Mouse (Mus musculus) myocyte (in vitro differentiated cells): Measurements from ENCODE around the gene Bcl2.

Source experiments
- CEBPB ChIP-seq: IDR thresholded peaks from 2 replicates; pipeline ENCODE4 v1.6.1; 2011; ENCODE audit warnings: mild to moderate bottlenecking, moderate library complexity; ENCODE audit not compliant: poor library complexity, insufficient read depth, severe bottlenecking
- E2F4 ChIP-seq: IDR thresholded peaks from one replicate; pipeline ENCODE4 v1.6.1; 2011; ENCODE audit warnings: mild to moderate bottlenecking, control low read depth, moderate library complexity; ENCODE audit not compliant: insufficient read depth
- MAX ChIP-seq: IDR thresholded peaks from one replicate; pipeline ENCODE4 v1.6.1; 2011; ENCODE audit warnings: low read depth, mild to moderate bottlenecking, control low read depth
- MYOD1 ChIP-seq, 3 experiments: IDR thresholded peaks; one replicate each; pipeline ENCODE4 v1.6.1; 2011; ENCODE audit warnings: control low read depth in 2 of 3, low read depth in 2 of 3, mild to moderate bottlenecking in 2 of 3, moderate library complexity in 1 of 3; ENCODE audit not compliant: insufficient read length in 2 of 3, control insufficient read depth in 1 of 3
- MYOG ChIP-seq, 3 experiments: IDR thresholded peaks; one replicate each; pipeline ENCODE4 v1.6.1; 2011; ENCODE audit warnings: control low read depth in 2 of 3, low read depth in 2 of 3, mild to moderate bottlenecking in 2 of 3; ENCODE audit not compliant: insufficient read length in 2 of 3, control insufficient read depth in 1 of 3, insufficient read depth in 1 of 3
- POLR2A ChIP-seq: IDR thresholded peaks from one replicate; pipeline ENCODE4 v1.6.1; 2011; ENCODE audit warnings: low read depth, mild to moderate bottlenecking, control low read depth, moderate library complexity; ENCODE audit not compliant: insufficient read length
- POLR2AphosphoS2 ChIP-seq: IDR thresholded peaks from one replicate; pipeline ENCODE4 v1.6.1; 2011; ENCODE audit warnings: low read depth, control low read depth; ENCODE audit not compliant: insufficient read length
- TCF12 ChIP-seq: IDR thresholded peaks from one replicate; pipeline ENCODE4 v1.6.1; 2011; ENCODE audit warnings: mild to moderate bottlenecking, control low read depth; ENCODE audit not compliant: poor library complexity, insufficient read depth, severe bottlenecking
- USF1 ChIP-seq: IDR thresholded peaks from one replicate; pipeline ENCODE4 v1.6.1; 2011; ENCODE audit warnings: low read depth, mild to moderate bottlenecking, control low read depth, moderate library complexity

GRCm38 (mm10) chr1:106700520-106701114 lies 13.5 kb downstream of the Bcl2 start:
- TF ChIP-seq POLR2A: no peak
- TF ChIP-seq MYOD1 (IDR thresholded peaks at IDR 0.05; ENCODE audit: control insufficient read depth in 1 of 3, insufficient read length in 2 of 3, low read depth in 2 of 3): no peak
- no peak for TF ChIP-seq MAX
- TF ChIP-seq MYOG (IDR thresholded peaks at IDR 0.05; ENCODE audit: control insufficient read depth in 1 of 3, insufficient read depth in 1 of 3, insufficient read length in 2 of 3, low read depth in 2 of 3): no peak
- TF ChIP-seq E2F4: no peak
- TF ChIP-seq TCF12: no peak
- no peak for TF ChIP-seq POLR2AphosphoS2
- no peak for TF ChIP-seq USF1
- no peak for TF ChIP-seq CEBPB
